Mouse (Mus musculus) embryo, embryonic 11.5 days (tissue): ENCODE measurements around the gene Mrps27.

ENCODE experiments used
- DNase-seq: peaks from one replicate; pipeline ENCODE4 v3.0.0-alpha.2; 2012; ENCODE audit warnings: low read depth, low spot score

Mrps27 gene

GRCm38 (mm10) chr13:99351596-99351995 lies 7.0 kb downstream of the Mrps27 start:
- no peak for DNase-seq

- peak; percentile 98 for DNase-seq
Measured at GRCm38 (mm10) chr13:99352758-99353489, 8.3 kb downstream of the Mrps27 start.

- DNase-seq: no peak
Measured at GRCm38 (mm10) chr13:99353490-99353851, 8.9 kb downstream of the Mrps27 start.

GRCm38 (mm10) chr13:99355072-99355471 lies 10.5 kb downstream of the Mrps27 start:
- no peak for DNase-seq

GRCm38 (mm10) chr13:99355861-99356260 lies 11.3 kb downstream of the Mrps27 start:
- no peak for DNase-seq

GRCm38 (mm10) chr13:99356428-99357265 lies 12.1 kb downstream of the Mrps27 start:
- DNase-seq: no peak

GRCm38 (mm10) chr13:99358921-99359320 lies 14.3 kb downstream of the Mrps27 start:
- no peak for DNase-seq

- no peak for DNase-seq
Measured at GRCm38 (mm10) chr13:99363866-99364265, 19.3 kb downstream of the Mrps27 start.

GRCm38 (mm10) chr13:99366422-99367175 lies 22.0 kb downstream of the Mrps27 start:
- no peak for DNase-seq

GRCm38 (mm10) chr13:99367554-99368174 lies 23.1 kb downstream of the Mrps27 start:
- no peak for DNase-seq

- no peak for DNase-seq
Measured at GRCm38 (mm10) chr13:99369103-99369502, 24.5 kb downstream of the Mrps27 start.

GRCm38 (mm10) chr13:99371285-99371684 lies 26.7 kb downstream of the Mrps27 start:
- DNase-seq: no peak

- DNase-seq: no peak
Measured at GRCm38 (mm10) chr13:99373684-99374083, 29.1 kb downstream of the Mrps27 start.

GRCm38 (mm10) chr13:99374191-99374590 lies 29.6 kb downstream of the Mrps27 start:
- no peak for DNase-seq

GRCm38 (mm10) chr13:99375550-99375949 lies 31.0 kb downstream of the Mrps27 start:
- peak; percentile 70 for DNase-seq

GRCm38 (mm10) chr13:99377055-99377454 lies 32.5 kb downstream of the Mrps27 start:
- no peak for DNase-seq

GRCm38 (mm10) chr13:99378223-99378622 lies 33.6 kb downstream of the Mrps27 start:
- DNase-seq: no peak

GRCm38 (mm10) chr13:99382373-99382772 lies 37.8 kb downstream of the Mrps27 start:
- no peak for DNase-seq

- DNase-seq: no peak
Measured at GRCm38 (mm10) chr13:99384555-99385203, 40.1 kb downstream of the Mrps27 start.

- DNase-seq: no peak
Measured at GRCm38 (mm10) chr13:99385911-99386310, 41.3 kb downstream of the Mrps27 start.

GRCm38 (mm10) chr13:99386341-99386740 lies 41.8 kb downstream of the Mrps27 start:
- no peak for DNase-seq
